Mouse (Mus musculus): ENCODE measurements around the gene Tecpr2. TPM values are rescaled to one million over a fixed set of nuclear protein-coding genes. Genes with fewer than 3 reads are reported as not detected.

The Tecpr2 gene
- total and polyA plus RNA-seq, 2 experiments from 2014 or later = 4.9 to 22.9 TPM

DNA sequence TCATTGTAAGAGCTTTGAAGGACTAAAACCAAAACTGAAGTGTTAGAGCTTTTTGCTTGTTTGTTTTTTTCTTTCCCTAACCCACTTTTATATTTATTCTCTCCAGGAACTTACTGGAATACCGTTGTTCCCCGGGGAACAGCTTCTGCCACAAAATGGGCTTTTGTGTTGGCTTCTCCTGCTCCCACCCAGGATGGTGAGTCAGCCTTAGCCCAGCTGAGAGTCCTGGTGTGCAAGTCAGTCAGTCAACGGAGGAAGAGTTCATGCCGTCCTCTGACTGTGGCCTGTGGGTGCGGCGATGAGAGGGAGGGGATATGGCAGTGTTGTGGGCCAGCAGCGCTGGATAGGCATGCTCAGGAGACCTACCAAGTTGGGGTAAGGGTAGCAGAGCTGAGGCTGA, 57.2 kb downstream of the Tecpr2 start:
- Histone ChIP-seq H3K27ac (ENCODE audit: low read depth, low read length) (no peak overlapping the region), H3K4me3 (ENCODE audit: low read depth, low read length) (no peak overlapping the region), H3K4me2 (ENCODE audit: low read depth, low read length, poor library complexity, severe bottlenecking) (no peak overlapping the region), H3K27me3 (ENCODE audit: insufficient read depth, low read length) (no peaks in the 10 kb centered on the region), H3K9ac (replicated peaks; ENCODE audit: low read length, poor library complexity, severe bottlenecking) (no peak overlapping the region), H3K4me1 (ENCODE audit: insufficient read depth, low read length) (no peaks in the 10 kb centered on the region), H3K36me3 (ENCODE audit: insufficient read depth, low read length) (peaks cover 38% of the 10 kb centered on the region), H3K9me3 (ENCODE audit: low read length) (no peaks in the 10 kb centered on the region)
- WGBS = 82% methylated on average over 7 of the region's 7 CpGs
- ATAC-seq (ENCODE audit: low FRiP score) (no peak), DNase-seq (ENCODE audit: low spot score) (no peak)
- no peak for TF ChIP-seq CTCF (IDR thresholded peaks at IDR 0.05)

DNA sequence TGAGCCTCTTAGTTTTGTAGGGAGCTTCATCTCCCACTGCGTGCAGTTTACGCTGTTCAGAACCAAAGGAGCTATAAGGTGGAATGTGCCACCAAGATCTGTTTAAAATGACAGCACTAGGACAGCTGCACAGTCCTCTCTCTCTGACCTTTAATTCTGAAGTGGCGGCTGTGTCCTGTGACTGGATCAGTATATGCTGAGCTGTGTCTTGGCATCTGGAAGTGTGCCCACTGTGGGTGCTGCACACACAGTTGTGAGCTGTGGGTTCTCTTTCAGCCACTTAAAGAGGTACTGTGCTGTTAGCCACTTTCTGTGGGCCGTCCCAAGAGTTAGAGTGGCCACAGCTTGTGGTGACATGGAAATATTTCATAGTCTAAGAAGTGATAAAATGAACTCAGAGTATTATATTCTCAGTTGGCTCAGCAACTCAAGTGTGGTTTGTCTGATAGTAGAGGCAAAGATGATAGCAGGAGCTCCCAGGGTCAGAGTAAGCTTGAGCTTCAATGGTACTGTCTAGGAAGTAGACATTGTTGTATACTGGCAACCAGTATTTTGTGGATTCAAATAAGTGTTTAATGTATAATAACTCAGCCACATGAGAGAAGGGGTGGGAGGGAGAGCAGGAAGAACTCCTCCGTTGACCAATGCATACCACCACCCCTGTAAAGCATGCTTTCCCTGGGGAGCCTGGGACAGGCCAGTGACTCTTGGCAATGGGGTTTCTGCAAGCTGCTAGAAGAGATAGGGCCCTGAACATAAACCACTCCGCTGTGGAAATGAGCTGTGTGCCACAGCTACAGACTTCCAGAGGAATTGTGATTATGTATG, 59.2 kb downstream of the Tecpr2 start:
- peaks cover 28% of the 10 kb centered on the region for H3K36me3 ChIP-seq (ENCODE audit: insufficient read depth, low read length)
- no peak for TF ChIP-seq CTCF (IDR thresholded peaks at IDR 0.05)

DNA sequence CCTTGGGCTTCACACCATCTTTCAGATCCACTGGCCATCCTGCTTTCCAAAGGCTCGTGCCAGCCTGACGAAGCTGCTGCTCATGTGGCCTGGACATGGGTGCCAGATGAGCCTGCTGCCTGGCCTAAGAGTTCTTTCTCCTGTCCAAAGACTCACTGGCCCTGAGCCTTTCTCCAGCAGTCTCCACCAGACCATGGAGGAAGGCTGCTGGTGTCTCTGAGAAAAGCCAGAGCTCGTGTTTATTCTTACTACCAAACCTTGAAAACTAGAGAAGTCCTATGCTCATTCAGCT, 59.8 kb downstream of the Tecpr2 start:
- H3K4me3 ChIP-seq (ENCODE audit: low read depth, low read length) = no peak overlapping the region
- peaks cover 28% of the 10 kb centered on the region for H3K36me3 ChIP-seq (ENCODE audit: insufficient read depth, low read length)
- WGBS = 84% methylated on average over 3 of the region's 3 CpGs
- ATAC-seq (ENCODE audit: low FRiP score) (no peak), DNase-seq (ENCODE audit: low spot score) (no peak)
- no peaks in the 10 kb centered on the region for H3K27me3 ChIP-seq (ENCODE audit: insufficient read depth, low read length)
- H3K9me3 ChIP-seq (ENCODE audit: low read length) = no peaks in the 10 kb centered on the region
- no peak for TF ChIP-seq CTCF (IDR thresholded peaks at IDR 0.05)
- no peak overlapping the region for H3K9ac ChIP-seq (replicated peaks; ENCODE audit: low read length, poor library complexity, severe bottlenecking)
- no peaks in the 10 kb centered on the region for H3K4me1 ChIP-seq (ENCODE audit: insufficient read depth, low read length)
- no peak overlapping the region for H3K4me2 ChIP-seq (ENCODE audit: low read depth, low read length, poor library complexity, severe bottlenecking)
- no peak overlapping the region for H3K27ac ChIP-seq (ENCODE audit: low read depth, low read length)

More for the DNA sequence above, 59.2 kb downstream of the Tecpr2 start:
- ATAC-seq (ENCODE audit: low FRiP score) (no peak), DNase-seq (ENCODE audit: low spot score) (no peak)
- 96% methylated on average over 6 of the region's 6 CpGs for WGBS
- no peak overlapping the region for H3K9ac ChIP-seq (replicated peaks; ENCODE audit: low read length, poor library complexity, severe bottlenecking)
- no peak overlapping the region for H3K4me2 ChIP-seq (ENCODE audit: low read depth, low read length, poor library complexity, severe bottlenecking)
- H3K4me3 ChIP-seq (ENCODE audit: low read depth, low read length) = no peak overlapping the region
- no peak overlapping the region for H3K27ac ChIP-seq (ENCODE audit: low read depth, low read length)
- H3K9me3 ChIP-seq (ENCODE audit: low read length) = no peaks in the 10 kb centered on the region
- no peaks in the 10 kb centered on the region for H3K27me3 ChIP-seq (ENCODE audit: insufficient read depth, low read length)
- H3K4me1 ChIP-seq (ENCODE audit: insufficient read depth, low read length) = no peaks in the 10 kb centered on the region

DNA sequence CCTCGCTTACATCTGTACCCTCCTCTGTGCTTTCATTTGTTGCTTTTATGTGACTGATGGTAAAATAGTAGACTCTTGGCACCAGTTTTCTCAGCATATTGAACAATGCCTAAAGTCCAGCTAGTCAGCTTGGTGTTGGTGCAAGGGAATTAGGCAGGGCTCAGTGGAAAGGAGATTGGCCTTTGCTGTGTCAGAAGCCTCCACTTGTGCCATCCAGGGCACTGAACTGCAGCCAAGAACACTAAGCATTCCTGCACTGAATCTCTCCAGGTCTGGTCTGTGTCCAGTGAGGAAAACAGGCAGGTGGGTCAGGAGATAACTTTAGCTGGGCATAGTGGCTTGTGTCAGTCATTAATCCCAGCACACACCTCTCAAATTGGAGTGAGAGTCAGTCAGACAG, 60.3 kb downstream of the Tecpr2 start:
- no peaks in the 10 kb centered on the region for H3K27me3 ChIP-seq (ENCODE audit: insufficient read depth, low read length)
- H3K4me1 ChIP-seq (ENCODE audit: insufficient read depth, low read length) = no peaks in the 10 kb centered on the region
- no peak overlapping the region for H3K4me3 ChIP-seq (ENCODE audit: low read depth, low read length)
- peaks cover 27% of the 10 kb centered on the region for H3K36me3 ChIP-seq (ENCODE audit: insufficient read depth, low read length)
- H3K9me3 ChIP-seq (ENCODE audit: low read length) = no peaks in the 10 kb centered on the region
- ATAC-seq (ENCODE audit: low FRiP score) (no peak), DNase-seq (ENCODE audit: low spot score) (no peak)
- no peak overlapping the region for H3K9ac ChIP-seq (replicated peaks; ENCODE audit: low read length, poor library complexity, severe bottlenecking)
- no peak overlapping the region for H3K4me2 ChIP-seq (ENCODE audit: low read depth, low read length, poor library complexity, severe bottlenecking)
- no peak for TF ChIP-seq CTCF (IDR thresholded peaks at IDR 0.05)
- 97% methylated on average over 1 of the region's 1 CpGs for WGBS
- H3K27ac ChIP-seq (ENCODE audit: low read depth, low read length) = no peak overlapping the region

DNA sequence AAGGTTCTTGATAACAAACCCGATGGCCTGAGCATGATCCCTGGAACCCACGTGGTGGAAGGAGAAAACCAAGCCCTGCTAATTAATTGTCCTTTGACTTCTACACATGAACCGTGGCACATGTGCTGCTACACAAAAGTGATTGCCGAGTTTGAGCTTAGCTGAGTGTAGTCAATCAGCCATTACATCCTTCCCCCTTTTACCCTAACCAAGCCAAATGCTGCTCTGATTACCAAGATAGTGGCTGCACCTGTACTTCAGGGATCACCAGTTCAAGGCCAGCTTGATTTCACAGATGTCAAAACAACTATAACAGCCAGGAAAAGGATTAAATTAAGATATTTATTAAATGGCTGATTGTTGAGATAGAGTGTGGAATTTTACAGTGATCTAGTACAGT, 61.1 kb downstream of the Tecpr2 start:
- no peak for ATAC-seq (ENCODE audit: low FRiP score)
- WGBS = 87% methylated on average over 4 of the region's 4 CpGs
- no peak for DNase-seq (ENCODE audit: low spot score)

DNA sequence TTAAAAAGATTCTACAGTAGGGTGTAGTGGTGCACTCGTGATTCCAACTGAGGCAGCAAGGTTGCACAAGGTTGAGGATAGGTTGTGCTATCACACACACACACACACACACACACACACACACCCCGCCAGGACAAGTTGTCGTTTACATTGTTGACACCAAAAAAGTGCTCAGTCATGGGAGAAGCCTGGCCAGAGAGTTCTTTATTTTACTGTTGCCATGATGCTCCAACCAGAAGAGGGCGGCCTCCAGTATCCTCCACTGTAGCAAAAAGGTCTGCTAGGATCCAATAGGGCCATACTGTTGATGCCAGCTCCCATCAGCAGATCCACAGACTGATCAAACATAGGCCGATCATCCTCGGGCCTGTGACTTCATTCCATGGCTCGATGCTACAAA, 62.2 kb downstream of the Tecpr2 start:
- 0 out of 2 replicates have a peak, but pooled peaks have one; percentile 1 for TF ChIP-seq CTCF (IDR thresholded peaks at IDR 0.05)
- Histone ChIP-seq H3K9ac (replicated peaks; ENCODE audit: low read length, poor library complexity, severe bottlenecking) (no peak overlapping the region), H3K9me3 (ENCODE audit: low read length) (no peaks in the 10 kb centered on the region), H3K4me3 (ENCODE audit: low read depth, low read length) (no peak overlapping the region), H3K27me3 (ENCODE audit: insufficient read depth, low read length) (no peaks in the 10 kb centered on the region), H3K4me2 (ENCODE audit: low read depth, low read length, poor library complexity, severe bottlenecking) (no peak overlapping the region), H3K36me3 (ENCODE audit: insufficient read depth, low read length) (peaks cover 26% of the 10 kb centered on the region), H3K27ac (ENCODE audit: low read depth, low read length) (no peak overlapping the region), H3K4me1 (ENCODE audit: insufficient read depth, low read length) (no peaks in the 10 kb centered on the region)
- 85% methylated on average over 7 of the region's 7 CpGs for WGBS
- ATAC-seq (ENCODE audit: low FRiP score) (no peak), DNase-seq (ENCODE audit: low spot score) (no peak)

More for the DNA sequence above, 61.1 kb downstream of the Tecpr2 start:
- no peaks in the 10 kb centered on the region for H3K27me3 ChIP-seq (ENCODE audit: insufficient read depth, low read length)
- H3K4me1 ChIP-seq (ENCODE audit: insufficient read depth, low read length) = no peaks in the 10 kb centered on the region
- no peak overlapping the region for H3K9ac ChIP-seq (replicated peaks; ENCODE audit: low read length, poor library complexity, severe bottlenecking)
- H3K9me3 ChIP-seq (ENCODE audit: low read length) = no peaks in the 10 kb centered on the region
- H3K4me2 ChIP-seq (ENCODE audit: low read depth, low read length, poor library complexity, severe bottlenecking) = no peak overlapping the region
- no peak overlapping the region for H3K4me3 ChIP-seq (ENCODE audit: low read depth, low read length)
- no peak overlapping the region for H3K27ac ChIP-seq (ENCODE audit: low read depth, low read length)
- no peak for TF ChIP-seq CTCF (IDR thresholded peaks at IDR 0.05)
- peaks cover 25% of the 10 kb centered on the region for H3K36me3 ChIP-seq (ENCODE audit: insufficient read depth, low read length)
